Mouse (Mus musculus) thymus, adult 2 months (tissue): ENCODE data around the gene 2310033P09Rik.

ENCODE experiments used
- CTCF ChIP-seq: fragments of 200-500 bp; IDR thresholded peaks from 2 replicates; pipeline ENCODE4 v1.5.1; 2012; ENCODE audit warnings: mild to moderate bottlenecking, control low read depth, low read length, moderate library complexity, borderline replicate concordance; ENCODE audit not compliant: control insufficient read depth, poor library complexity, insufficient read depth; ENCODE audit errors: extremely low read depth
- POLR2A ChIP-seq: fragments of 200-500 bp; IDR thresholded peaks from 2 replicates; pipeline ENCODE4 v1.6.1; 2012; ENCODE audit warnings: mild to moderate bottlenecking, low read length, control low read depth, moderate library complexity; ENCODE audit not compliant: control insufficient read depth, poor library complexity, insufficient read depth; ENCODE audit errors: extremely low read depth

GRCm38 (mm10) chr11:59221604-59222003 lies 13.5 kb downstream of the 2310033P09Rik start:
- TF ChIP-seq CTCF: no peak
- TF ChIP-seq POLR2A: no peak
